Mouse (Mus musculus) gastrocnemius, postnatal 25 days (tissue): ENCODE measurements around the gene Tas2r143. TPM values are rescaled to one million over a fixed set of nuclear protein-coding genes. Genes with fewer than 3 reads are reported as not detected.

Source experiments
- DNase-seq: peaks from one replicate; pipeline ENCODE4 v3.0.0; 2022
- long read RNA-seq, 2 experiments: library from polyadenylated mRNA; stranded (forward); transcript quantifications; one replicate each; pipeline ENCODE4 v2.0.0; 2021
- total RNA-seq, 2 experiments: library from RNA; stranded (reverse); gene quantifications; 1 replicate in 1 of 2; 2 replicates in 1 of 2; pipeline ENCODE4 v1.2.3; 2021

Tas2r143 gene
- not detected for total RNA-seq
- long read RNA-seq, experiment 1 = 0 reads
- long read RNA-seq, experiment 2 = 0 reads

- no peak for DNase-seq
These were observed at the start of gene Tas2r143 for GRCm38 (mm10) chr6:42399938-42400337. Tas2r143 (plus strand) TSS chr6:42400238.

GRCm38 (mm10) chr6:42350968-42351775, 48.9 kb upstream of the Tas2r143 start:
- DNase-seq = no peak

DNA sequence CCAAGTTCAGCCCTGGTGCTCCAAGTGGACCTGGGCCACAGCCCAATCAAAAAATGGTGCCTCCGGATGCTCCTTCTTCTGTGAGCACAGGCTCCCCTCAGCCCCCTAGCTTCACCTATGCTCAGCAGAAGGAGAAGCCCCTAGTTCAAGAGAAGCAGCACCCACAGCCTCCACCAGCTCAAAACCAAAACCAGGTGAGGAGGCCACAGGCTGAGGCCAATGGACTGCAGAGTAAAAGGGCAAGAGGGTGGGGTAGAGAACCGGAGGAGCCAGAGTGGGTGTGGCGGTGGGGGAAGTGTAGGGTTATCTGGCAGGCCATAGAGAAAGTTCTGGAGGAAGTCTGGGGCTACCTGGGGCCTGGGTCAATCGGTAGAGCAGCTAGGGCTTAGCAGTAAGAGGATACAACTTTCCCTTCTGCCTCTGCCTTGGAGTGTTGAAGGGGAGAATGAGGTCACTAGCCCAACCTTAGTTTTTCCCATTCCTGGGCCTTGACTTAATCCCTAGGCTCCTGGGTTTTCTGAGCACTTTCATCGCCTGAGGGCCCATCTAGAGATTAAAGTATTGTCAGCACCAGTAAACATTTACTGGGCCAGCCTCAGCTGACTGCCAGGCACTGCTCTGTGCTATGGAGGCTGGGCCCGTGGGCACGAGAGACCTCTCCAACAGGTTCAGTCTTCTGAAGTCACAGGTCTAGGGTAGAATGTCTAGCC, 48.1 kb upstream of the Tas2r143 start:
- DNase-seq = no peak

- DNase-seq = no peak
These were observed 47.6 kb upstream of the Tas2r143 start for GRCm38 (mm10) chr6:42352486-42352846.

GRCm38 (mm10) chr6:42353180-42353579, 46.9 kb upstream of the Tas2r143 start:
- DNase-seq = no peak

DNA sequence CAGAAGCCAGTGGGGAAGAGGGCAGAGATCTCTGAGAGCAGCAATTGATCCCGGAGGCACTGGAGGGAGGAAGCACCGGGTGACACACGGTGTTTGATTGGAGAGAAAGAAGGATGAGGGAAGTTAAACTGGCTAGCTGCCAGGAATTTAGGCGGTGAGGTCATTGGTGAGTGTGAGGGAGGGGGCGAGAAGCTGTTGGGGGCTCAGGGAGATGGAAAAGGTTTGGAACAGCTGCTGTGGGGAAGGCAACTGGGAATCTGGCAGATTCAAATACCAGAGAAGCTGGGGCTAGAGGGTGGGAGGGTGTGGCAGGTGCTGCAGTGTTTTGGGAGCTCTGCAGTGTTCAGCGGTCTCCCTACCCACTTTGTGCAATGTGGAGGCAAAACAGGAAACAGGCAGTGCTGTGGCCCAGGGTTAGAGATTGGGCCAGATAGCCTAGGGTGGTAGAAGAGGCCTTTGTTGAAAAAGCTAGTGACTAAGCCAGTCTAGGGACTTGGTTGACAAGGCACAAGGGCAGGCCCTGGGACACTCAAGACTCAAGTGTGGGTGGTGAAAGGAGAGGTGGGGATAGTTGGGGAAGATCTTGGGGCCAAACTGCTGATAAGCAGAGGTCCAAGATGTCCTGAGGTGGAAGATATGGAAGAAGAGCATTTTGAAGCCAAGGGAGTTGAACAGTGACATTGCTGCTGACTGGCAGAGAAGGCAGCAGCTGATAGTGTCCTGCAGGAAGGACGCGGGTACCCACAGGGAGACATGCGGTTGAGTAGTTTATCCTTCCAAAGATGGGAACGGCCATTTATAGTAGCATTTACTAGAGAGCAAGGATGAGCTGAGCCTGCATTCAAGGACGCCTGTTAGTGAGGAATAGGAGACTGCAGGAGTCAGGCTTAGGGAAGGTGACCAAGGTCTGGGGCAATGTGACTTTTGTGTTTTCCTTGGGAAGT, 45.7 kb upstream of the Tas2r143 start:
- no peak for DNase-seq

- DNase-seq = no peak
These were observed 44.7 kb upstream of the Tas2r143 start for GRCm38 (mm10) chr6:42355366-42355765.

- no peak for DNase-seq
These were observed 44.0 kb upstream of the Tas2r143 start for GRCm38 (mm10) chr6:42355794-42356600.

- DNase-seq = no peak
These were observed 43.1 kb upstream of the Tas2r143 start for GRCm38 (mm10) chr6:42356913-42357312.

DNA sequence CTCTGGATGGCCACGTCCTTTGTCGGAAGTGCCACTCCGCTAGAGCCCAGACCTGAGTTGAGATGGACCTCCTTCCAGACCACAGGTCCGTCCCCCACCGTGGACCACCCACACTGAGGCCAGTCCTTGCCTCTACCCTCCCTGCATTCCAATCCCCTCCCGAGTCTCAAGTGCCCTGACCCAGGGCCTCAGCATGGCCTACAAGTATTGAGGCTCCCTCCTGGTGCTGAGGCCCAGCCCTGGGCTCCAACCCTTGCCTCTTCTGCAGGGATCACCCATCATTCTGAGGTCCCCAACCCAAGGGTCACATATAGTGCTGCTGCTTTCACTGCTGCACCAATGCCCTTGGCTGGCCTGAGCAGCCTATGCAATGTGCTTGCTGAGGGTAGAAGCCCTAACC, 42.1 kb upstream of the Tas2r143 start:
- no peak for DNase-seq

DNA sequence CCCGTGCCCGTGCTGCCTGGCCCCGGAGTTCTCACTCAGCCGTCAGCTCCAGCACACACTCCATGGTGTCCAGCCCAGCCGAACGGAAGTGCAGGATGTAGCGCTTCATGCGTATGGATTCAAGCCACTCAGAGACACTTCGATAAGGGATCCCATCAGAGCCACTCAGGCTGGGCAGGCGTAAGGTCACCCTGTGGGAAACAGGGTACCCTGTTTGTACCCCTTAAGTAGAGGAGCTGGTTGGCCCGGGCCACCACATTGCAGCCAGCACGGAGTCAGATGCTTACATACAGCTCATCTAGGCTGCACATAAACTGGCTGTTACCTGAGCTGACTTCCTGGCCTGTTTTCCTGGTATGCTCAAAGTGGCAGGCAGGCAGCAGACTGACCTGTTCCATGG, 41.1 kb upstream of the Tas2r143 start:
- DNase-seq = no peak

DNA sequence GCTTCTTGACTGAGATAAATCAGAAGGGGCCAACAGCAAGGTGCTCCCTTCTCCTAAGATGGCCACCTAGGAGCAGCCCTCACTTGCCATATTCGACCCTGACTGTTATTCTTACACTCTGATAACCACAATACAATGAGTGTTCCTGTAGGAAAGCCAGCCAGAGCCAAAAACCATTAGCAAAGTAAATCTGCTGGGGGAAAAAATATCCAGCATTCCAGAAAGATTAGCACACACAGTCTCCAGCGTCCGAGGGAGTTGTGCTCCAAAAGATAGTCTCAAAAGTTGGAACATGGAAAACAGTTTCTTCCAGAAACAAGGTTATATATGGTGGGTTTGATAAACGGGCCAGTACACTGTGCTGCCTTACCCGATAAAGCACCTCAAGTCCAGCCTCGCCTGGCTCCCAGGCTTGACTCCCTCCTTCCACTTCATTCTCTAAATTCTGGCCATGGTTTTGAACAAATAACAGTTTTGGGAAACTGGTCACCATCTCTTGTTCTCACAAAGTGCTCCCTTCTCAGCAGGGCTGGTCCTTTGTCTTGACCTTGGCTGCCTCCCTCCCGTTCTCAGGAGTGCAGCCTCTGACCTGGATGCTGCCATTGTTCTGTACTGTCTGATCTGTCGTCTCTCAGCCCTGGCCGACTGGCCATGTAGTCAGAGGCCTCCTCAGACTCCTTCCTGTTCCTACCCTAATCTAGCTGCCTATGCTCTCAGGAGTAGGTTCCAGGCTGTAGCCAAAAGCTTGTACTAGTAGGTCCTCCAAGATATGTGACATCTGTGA, 40.5 kb upstream of the Tas2r143 start:
- no peak for DNase-seq

DNA sequence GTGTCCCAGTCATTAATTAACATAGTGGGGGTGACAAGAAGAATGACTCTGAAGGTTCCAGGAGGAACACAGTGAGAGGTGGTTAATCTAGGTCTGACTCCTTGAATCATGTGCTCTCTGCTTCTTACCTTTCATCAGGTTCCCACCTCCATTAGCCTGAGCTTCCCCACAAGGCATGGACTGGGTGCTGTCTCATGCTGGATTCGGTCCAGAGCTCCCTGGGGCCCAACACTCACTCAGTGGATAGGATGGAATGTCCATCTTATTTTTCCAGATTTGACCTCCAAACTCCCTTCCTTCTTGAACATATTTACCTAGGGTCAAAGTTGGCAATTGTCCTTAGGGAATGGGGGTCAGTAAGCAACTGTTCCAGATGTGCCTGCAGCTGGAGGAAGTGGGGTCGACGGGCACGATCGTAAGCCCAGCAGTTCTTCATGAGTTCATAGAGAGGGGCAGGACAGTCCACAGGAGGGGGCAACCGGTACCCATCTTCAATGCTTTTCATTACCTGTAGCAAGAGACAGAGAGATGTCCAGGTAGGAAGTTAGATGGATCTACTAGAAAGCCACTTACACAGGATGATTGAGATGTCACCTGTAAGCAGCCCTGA, 39.7 kb upstream of the Tas2r143 start:
- DNase-seq = no peak

DNA sequence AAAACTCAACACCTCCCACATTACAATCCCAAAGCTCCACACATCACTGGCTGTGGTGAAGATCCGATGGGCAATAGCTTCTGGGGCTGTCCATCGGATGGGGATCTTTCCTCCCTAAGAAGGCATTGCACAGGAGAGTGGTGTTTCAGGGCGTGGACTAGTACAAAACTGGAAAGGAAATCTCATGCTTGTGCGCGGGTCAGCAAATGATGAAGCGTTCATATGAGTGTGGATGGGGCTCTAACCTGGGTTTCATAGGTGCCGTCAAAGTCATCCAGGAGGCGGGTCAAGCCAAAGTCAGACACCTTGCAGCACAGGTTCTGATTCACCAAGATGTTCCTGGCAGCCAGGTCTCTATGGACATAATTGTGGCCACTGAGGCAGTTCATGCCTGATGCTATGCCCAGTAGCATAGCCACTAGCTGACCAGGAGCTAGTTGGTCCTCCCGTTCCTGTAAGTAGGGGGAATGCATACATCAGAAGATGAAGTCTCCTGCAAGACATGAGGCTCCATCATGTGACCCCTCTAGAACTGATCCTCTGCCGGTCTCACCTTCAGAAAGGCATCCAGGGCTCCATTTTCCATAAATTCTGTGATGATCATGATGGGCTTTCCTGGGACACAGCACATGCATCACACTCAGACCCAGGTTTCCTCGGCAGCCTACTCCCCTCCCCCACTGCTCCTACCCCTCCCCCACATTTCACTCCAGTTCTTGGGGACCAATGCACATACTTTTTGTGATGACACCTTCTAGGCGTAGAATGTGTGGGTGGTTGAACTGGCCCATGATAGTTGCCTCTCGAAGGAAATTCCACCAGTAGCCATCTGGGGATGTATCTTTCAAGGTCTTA, 38.8 kb upstream of the Tas2r143 start:
- no peak for DNase-seq

DNA sequence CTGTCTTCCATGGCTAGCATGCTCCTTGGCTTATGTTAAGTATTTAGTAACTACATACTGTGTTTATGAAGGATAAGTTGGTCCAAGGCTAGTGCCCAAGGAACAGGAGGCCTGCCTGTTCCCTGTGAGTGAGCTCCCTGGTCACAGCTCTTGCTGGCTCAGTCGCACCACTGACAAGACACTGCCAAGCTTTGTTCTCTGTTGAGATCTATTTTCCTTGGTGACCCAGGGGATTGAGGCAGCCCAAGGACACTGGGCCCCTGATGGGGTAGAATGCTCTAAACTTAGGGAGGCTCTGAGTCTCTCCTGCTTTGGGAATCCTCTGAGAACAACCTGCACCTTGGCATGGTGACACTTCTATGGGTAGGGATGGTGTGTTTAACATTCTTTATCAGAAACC, 38.0 kb upstream of the Tas2r143 start:
- DNase-seq = no peak

- DNase-seq = no peak
These were observed 37.5 kb upstream of the Tas2r143 start for GRCm38 (mm10) chr6:42362497-42362896.

DNA sequence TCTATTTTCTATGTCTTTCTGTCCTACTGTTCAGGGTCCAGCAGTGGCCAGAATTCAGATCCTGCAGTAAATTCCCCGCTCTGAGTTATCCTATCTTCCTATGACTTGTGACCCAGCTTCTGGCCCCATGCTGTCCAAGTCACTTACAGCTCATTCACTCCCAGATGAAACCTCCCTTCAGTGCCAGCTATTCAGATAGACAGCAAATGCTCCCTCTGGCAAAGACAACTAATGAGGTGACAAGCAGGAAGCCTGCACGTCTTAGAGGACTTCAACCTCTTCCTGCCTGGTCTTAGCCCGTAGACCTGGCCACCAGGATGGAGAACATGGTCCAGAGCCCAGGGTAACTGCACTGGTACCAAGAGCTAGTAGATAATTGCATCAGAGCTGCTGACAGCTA, 37.1 kb upstream of the Tas2r143 start:
- no peak for DNase-seq

DNA sequence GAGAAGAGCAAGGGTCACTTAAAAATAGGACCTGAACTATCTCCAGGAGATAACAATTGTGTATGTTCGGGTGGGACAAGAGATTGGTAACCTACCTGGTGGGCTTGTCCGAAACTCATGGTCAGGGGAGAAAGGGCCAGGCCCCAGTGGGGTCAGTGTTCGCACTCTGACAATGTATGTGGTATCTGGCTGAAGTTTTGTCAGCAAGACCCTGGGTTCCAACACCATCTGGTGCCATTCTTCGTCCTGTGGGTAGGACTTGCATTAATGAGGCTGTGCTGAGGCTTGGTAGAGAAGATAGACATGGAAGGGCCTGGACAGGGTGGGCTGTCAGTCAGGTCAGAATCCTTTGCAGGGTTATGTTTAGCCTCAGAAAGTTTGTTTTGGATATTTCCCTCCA, 36.0 kb upstream of the Tas2r143 start:
- DNase-seq = no peak

GRCm38 (mm10) chr6:42364607-42365006, 35.4 kb upstream of the Tas2r143 start:
- DNase-seq = no peak
